Mouse (Mus musculus): ENCODE data around the gene Toe1.

DNA sequence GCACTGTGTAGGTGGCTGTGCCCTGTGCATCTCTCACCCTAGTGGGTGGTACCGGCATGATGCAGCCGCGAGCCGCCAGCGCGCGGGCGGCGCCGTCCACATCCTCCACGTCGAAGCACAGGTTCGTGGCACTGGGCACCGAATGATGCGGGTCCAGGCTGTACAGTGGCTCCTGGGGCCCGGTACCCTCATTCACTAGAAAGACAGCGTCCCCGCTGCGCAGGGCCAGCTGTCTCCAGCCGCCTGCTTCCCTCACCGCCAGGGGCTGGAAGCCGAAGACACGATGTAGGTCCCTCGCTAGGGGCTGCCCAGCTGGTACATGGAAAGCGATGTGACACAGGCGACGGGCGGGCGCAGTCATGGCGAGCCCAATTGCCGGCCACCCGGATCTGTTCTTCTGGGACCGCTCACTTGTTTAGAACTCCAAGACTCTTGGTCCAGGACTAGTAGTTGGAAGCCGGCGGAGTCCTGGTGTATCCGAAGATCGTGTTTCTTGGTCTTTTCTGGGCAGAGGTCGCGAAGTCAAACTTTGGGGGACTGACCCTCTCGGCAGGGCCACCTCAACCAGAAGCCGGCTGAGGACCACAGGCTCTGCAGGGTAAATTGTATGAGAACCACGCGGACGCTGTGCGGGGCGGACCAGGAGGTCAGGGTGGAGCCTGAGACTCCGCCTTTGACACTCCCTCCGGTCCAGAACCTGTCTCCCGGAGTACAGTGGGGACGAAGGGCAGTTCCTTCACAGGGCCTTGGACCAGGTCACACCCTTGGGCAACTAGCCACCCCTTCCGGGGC, 13.7 kb upstream of the Toe1 start:
- no peak for TF ChIP-seq CTCF (IDR thresholded peaks at IDR 0.05; ENCODE audit: control insufficient read depth, insufficient read depth, insufficient read length)
- no peak for TF ChIP-seq FOSL1 (IDR thresholded peaks at IDR 0.05; ENCODE audit: insufficient read depth, low read length, poor library complexity, severe bottlenecking)
- peak; percentile 43 for TF ChIP-seq MAX (IDR thresholded peaks at IDR 0.05)
- no peak for TF ChIP-seq CEBPB (IDR thresholded peaks at IDR 0.05; ENCODE audit: low read depth)
- no peak for TF ChIP-seq USF1 (IDR thresholded peaks at IDR 0.05; ENCODE audit: low read depth)
- TF ChIP-seq MYOD1 (IDR thresholded peaks at IDR 0.05; ENCODE audit: control insufficient read depth, insufficient read length, low read depth) = no peak
- no peak for TF ChIP-seq MYOG (IDR thresholded peaks at IDR 0.05; ENCODE audit: control insufficient read depth, extremely low read depth, insufficient read length)
